Mouse (Mus musculus) T-helper 1 cell (primary cell): ENCODE results near the gene Tmem115.

Source experiments
- in situ Hi-C: fragments of 300-600 bp; cut with MboI, MseI; formaldehyde crosslinking; loops from one replicate; pipeline ENCODE4 v1.15.1; 2025; ENCODE audit warnings: high pct_unique_total_duplicates

The Tmem115 gene

DNA sequence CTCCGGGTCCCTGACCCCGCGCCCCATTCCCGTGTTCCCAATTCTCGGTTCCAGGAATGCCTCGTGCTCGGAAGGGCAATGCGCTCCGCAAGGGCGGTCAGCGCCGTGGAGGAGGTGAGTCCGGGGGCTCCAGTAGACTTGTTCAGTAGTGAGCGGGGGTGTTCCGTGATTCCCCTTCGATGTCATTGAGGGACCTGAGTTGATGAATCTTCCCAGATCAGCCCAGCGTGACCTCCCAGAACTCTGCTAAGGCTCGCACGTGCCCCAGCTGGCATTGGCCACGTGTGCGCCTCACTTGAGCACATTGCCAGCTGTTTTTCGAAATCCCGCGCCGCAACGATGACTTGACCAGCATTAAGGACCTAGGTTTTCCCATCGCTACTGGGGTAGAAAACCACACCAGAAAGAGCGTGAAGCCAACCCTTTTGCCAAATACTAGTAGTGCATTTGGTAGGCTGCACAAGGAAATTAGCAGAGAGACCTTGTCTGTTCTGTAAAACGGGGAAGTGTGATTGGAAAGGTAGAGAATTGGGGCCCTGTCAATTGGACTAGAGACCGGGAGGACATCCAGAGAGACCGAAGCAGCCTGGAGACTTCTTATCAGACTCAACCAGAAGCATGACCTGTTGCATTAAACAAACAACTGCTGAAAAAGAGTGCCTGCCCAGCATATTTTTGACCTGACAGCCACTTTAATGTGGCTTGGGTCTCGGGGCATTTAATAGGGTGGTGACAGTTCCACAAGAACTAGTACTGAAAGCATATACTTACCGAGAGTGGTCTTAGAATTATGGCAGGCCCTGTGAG, 54.3 kb downstream of the Tmem115 start:
- in situ Hi-C loops = no loop called here
